Mouse (Mus musculus): ENCODE measurements around the gene Bckdhb. TPM values are rescaled to one million over a fixed set of nuclear protein-coding genes. Genes with fewer than 3 reads are reported as not detected.
"Not testable (repeated sequence)": the region's sequence is repeated elsewhere in the genome, so short reads cannot be mapped to it uniquely, and the experiment has no call there.

The Bckdhb gene
- polyA plus RNA-seq, 1 experiment from 2014 or later = 63.7 TPM

GRCm38 (mm10) chr9:83975811-83976210 is 50.9 kb downstream of the Bckdhb start:
- H3K27me3 ChIP-seq (ENCODE audit: control insufficient read depth, insufficient read depth, low read length) = no peaks in the 10 kb centered on the region
- H3K9me3 ChIP-seq (ENCODE audit: control insufficient read depth, low read length) = no peaks in the 10 kb centered on the region
- whole genome bisulfite sequencing = 96% methylated on average over 2 of the region's 2 CpGs
- no peaks in the 10 kb centered on the region for H3K4me1 ChIP-seq (replicated peaks; ENCODE audit: control insufficient read depth, insufficient read depth, low read length)
- H3K36me3 ChIP-seq (ENCODE audit: control insufficient read depth, insufficient read depth, low read length) = no peaks in the 10 kb centered on the region
- ATAC-seq (replicated peaks; ENCODE audit: low FRiP score) (no peak), DNase-seq (ENCODE audit: low spot score) (no peak)
- no peak overlapping the region for H3K9ac ChIP-seq (ENCODE audit: low read length)
- no peak overlapping the region for H3K4me2 ChIP-seq (ENCODE audit: low read depth, low read length, severe bottlenecking)
- no peak overlapping the region for H3K4me3 ChIP-seq (ENCODE audit: low read depth, low read length)
- H3K27ac ChIP-seq (ENCODE audit: low read depth, low read length) = no peak overlapping the region

GRCm38 (mm10) chr9:83981234-83981633 is 56.3 kb downstream of the Bckdhb start:
- ATAC-seq (replicated peaks; ENCODE audit: low FRiP score) (no peak), DNase-seq (ENCODE audit: low spot score) (no peak)
- no peak overlapping the region for H3K9ac ChIP-seq (ENCODE audit: low read length)
- no peaks in the 10 kb centered on the region for H3K36me3 ChIP-seq (ENCODE audit: control insufficient read depth, insufficient read depth, low read length)
- no peaks in the 10 kb centered on the region for H3K4me1 ChIP-seq (replicated peaks; ENCODE audit: control insufficient read depth, insufficient read depth, low read length)
- H3K27ac ChIP-seq (ENCODE audit: low read depth, low read length) = no peak overlapping the region
- H3K27me3 ChIP-seq (ENCODE audit: control insufficient read depth, insufficient read depth, low read length) = no peaks in the 10 kb centered on the region
- no peaks in the 10 kb centered on the region for H3K9me3 ChIP-seq (ENCODE audit: control insufficient read depth, low read length)
- WGBS = 88% methylated on average over 7 of the region's 7 CpGs
- no peak overlapping the region for H3K4me2 ChIP-seq (ENCODE audit: low read depth, low read length, severe bottlenecking)
- H3K4me3 ChIP-seq (ENCODE audit: low read depth, low read length) = no peak overlapping the region

- DNase-seq (ENCODE audit: low spot score) = no peak
- ATAC-seq (replicated peaks; ENCODE audit: low FRiP score) = no peak
- WGBS = 92% methylated on average over 2 of the region's 2 CpGs
These were observed 84.0 kb downstream of the Bckdhb start for GRCm38 (mm10) chr9:84008961-84009360.

DNA sequence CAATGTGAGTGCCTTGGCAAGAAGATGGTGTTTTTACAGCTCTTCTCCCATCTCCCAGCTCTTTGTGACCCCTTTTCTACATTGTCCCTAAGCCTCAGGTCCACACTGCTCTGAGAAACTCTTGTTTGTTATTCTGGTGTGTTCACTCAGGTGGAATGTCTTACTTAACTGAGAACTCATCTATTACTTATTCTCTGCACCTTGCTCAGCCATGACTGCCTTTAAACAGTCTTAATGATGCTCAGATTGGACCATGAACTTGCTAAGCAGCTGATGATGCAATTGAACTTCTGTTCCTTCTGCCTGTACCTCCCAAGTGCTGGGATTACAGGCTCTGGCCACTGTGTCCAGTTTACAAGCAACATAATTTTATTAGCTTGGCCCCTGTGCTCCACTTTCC is 86.2 kb downstream of the Bckdhb start:
- no peaks in the 10 kb centered on the region for H3K27me3 ChIP-seq (ENCODE audit: control insufficient read depth, insufficient read depth, low read length)
- no peak for ATAC-seq (replicated peaks; ENCODE audit: low FRiP score)
- H3K36me3 ChIP-seq (ENCODE audit: control insufficient read depth, insufficient read depth, low read length) = no peaks in the 10 kb centered on the region
- H3K4me2 ChIP-seq (ENCODE audit: low read depth, low read length, severe bottlenecking) = no peak overlapping the region
- no peak overlapping the region for H3K27ac ChIP-seq (ENCODE audit: low read depth, low read length)
- DNase-seq (ENCODE audit: low spot score) = no peak
- no peaks in the 10 kb centered on the region for H3K4me1 ChIP-seq (replicated peaks; ENCODE audit: control insufficient read depth, insufficient read depth, low read length)
- no peak overlapping the region for H3K4me3 ChIP-seq (ENCODE audit: low read depth, low read length)
- H3K9me3 ChIP-seq (ENCODE audit: control insufficient read depth, low read length) = no peaks in the 10 kb centered on the region
- H3K9ac ChIP-seq (ENCODE audit: low read length) = no peak overlapping the region

More at GRCm38 (mm10) chr9:84008961-84009360, 84.0 kb downstream of the Bckdhb start:
- H3K9me3 ChIP-seq (ENCODE audit: control insufficient read depth, low read length) = no peaks in the 10 kb centered on the region
- H3K36me3 ChIP-seq (ENCODE audit: control insufficient read depth, insufficient read depth, low read length) = no peaks in the 10 kb centered on the region
- H3K4me3 ChIP-seq (ENCODE audit: low read depth, low read length) = no peak overlapping the region
- H3K27ac ChIP-seq (ENCODE audit: low read depth, low read length) = no peak overlapping the region
- no peaks in the 10 kb centered on the region for H3K27me3 ChIP-seq (ENCODE audit: control insufficient read depth, insufficient read depth, low read length)
- no peak overlapping the region for H3K4me2 ChIP-seq (ENCODE audit: low read depth, low read length, severe bottlenecking)
- no peak overlapping the region for H3K9ac ChIP-seq (ENCODE audit: low read length)
- H3K4me1 ChIP-seq (replicated peaks; ENCODE audit: control insufficient read depth, insufficient read depth, low read length) = no peaks in the 10 kb centered on the region

DNA sequence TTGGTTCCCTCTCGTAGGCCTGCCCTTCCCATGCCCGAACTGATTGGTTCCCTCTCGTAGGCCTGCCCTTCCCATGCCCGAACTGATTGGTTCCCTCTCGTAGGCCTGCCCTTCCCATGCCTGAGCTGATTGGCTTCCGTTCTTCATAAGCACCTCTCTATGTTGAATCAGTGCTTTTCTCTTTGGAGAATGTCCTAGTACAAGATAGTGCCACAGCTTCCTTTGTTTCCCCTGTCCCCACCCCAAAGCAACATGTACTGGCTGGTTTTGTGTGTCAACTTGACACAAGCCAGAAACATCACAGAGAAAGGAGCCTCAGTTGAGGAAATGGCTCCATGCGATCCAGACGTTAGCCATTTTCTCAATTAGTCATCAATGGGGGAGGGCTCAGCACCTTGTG is 93.2 kb downstream of the Bckdhb start:
- not testable (repeated sequence) for DNase-seq (ENCODE audit: low spot score); H3K4me3 ChIP-seq (ENCODE audit: low read depth, low read length)

GRCm38 (mm10) chr9:84019627-84020026 is 94.7 kb downstream of the Bckdhb start:
- H3K36me3 ChIP-seq (ENCODE audit: control insufficient read depth, insufficient read depth, low read length) = no peaks in the 10 kb centered on the region
- no peaks in the 10 kb centered on the region for H3K4me1 ChIP-seq (replicated peaks; ENCODE audit: control insufficient read depth, insufficient read depth, low read length)
- 76% methylated on average over 2 of the region's 2 CpGs for WGBS
- H3K27ac ChIP-seq (ENCODE audit: low read depth, low read length) = no peak overlapping the region
- DNase-seq (ENCODE audit: low spot score) (no peak), ATAC-seq (replicated peaks; ENCODE audit: low FRiP score) (peak; percentile 78; the same call in 1 of the 2 replicates)
- H3K4me3 ChIP-seq (ENCODE audit: low read depth, low read length) = no peak overlapping the region
- H3K4me2 ChIP-seq (ENCODE audit: low read depth, low read length, severe bottlenecking) = no peak overlapping the region
- no peaks in the 10 kb centered on the region for H3K27me3 ChIP-seq (ENCODE audit: control insufficient read depth, insufficient read depth, low read length)
- H3K9ac ChIP-seq (ENCODE audit: low read length) = no peak overlapping the region
- no peaks in the 10 kb centered on the region for H3K9me3 ChIP-seq (ENCODE audit: control insufficient read depth, low read length)

More for the DNA sequence above, 93.2 kb downstream of the Bckdhb start:
- H3K9ac ChIP-seq (ENCODE audit: low read length); H3K9me3 ChIP-seq (ENCODE audit: control insufficient read depth, low read length); H3K27ac ChIP-seq (ENCODE audit: low read depth, low read length); H3K4me2 ChIP-seq (ENCODE audit: low read depth, low read length, severe bottlenecking); H3K4me1 ChIP-seq (replicated peaks; ENCODE audit: control insufficient read depth, insufficient read depth, low read length); ATAC-seq (replicated peaks; ENCODE audit: low FRiP score); H3K27me3 ChIP-seq (ENCODE audit: control insufficient read depth, insufficient read depth, low read length); H3K36me3 ChIP-seq (ENCODE audit: control insufficient read depth, insufficient read depth, low read length): not testable (repeated sequence)
- WGBS = 92% methylated on average over 8 of the region's 8 CpGs

GRCm38 (mm10) chr9:84021189-84021588 is 96.2 kb downstream of the Bckdhb start:
- Histone ChIP-seq H3K4me2 (ENCODE audit: low read depth, low read length, severe bottlenecking) (no peak overlapping the region), H3K36me3 (ENCODE audit: control insufficient read depth, insufficient read depth, low read length) (no peaks in the 10 kb centered on the region), H3K27ac (ENCODE audit: low read depth, low read length) (no peak overlapping the region), H3K9ac (ENCODE audit: low read length) (no peak overlapping the region), H3K4me1 (replicated peaks; ENCODE audit: control insufficient read depth, insufficient read depth, low read length) (no peaks in the 10 kb centered on the region), H3K9me3 (ENCODE audit: control insufficient read depth, low read length) (no peaks in the 10 kb centered on the region), H3K27me3 (ENCODE audit: control insufficient read depth, insufficient read depth, low read length) (no peaks in the 10 kb centered on the region), H3K4me3 (ENCODE audit: low read depth, low read length) (no peak overlapping the region)
- DNase-seq (ENCODE audit: low spot score) (no peak), ATAC-seq (replicated peaks; ENCODE audit: low FRiP score) (no peak)
- WGBS = 84% methylated on average over 6 of the region's 6 CpGs

- H3K9me3 ChIP-seq (ENCODE audit: control insufficient read depth, low read length) = no peaks in the 10 kb centered on the region
- peaks cover 3% of the 10 kb centered on the region; the same call in 1 of the 2 replicates for H3K4me1 ChIP-seq (replicated peaks; ENCODE audit: control insufficient read depth, insufficient read depth, low read length)
- H3K36me3 ChIP-seq (ENCODE audit: control insufficient read depth, insufficient read depth, low read length) = no peaks in the 10 kb centered on the region
- H3K27ac ChIP-seq (ENCODE audit: low read depth, low read length) = no peak overlapping the region
- ATAC-seq (replicated peaks; ENCODE audit: low FRiP score) (no peak), DNase-seq (ENCODE audit: low spot score) (no peak)
- no peak overlapping the region for H3K4me2 ChIP-seq (ENCODE audit: low read depth, low read length, severe bottlenecking)
- H3K9ac ChIP-seq (ENCODE audit: low read length) = no peak overlapping the region
- H3K4me3 ChIP-seq (ENCODE audit: low read depth, low read length) = no peak overlapping the region
- 85% methylated on average over 2 of the region's 2 CpGs for WGBS
- H3K27me3 ChIP-seq (ENCODE audit: control insufficient read depth, insufficient read depth, low read length) = no peaks in the 10 kb centered on the region
These were observed 103.2 kb downstream of the Bckdhb start for GRCm38 (mm10) chr9:84028120-84028519.

DNA sequence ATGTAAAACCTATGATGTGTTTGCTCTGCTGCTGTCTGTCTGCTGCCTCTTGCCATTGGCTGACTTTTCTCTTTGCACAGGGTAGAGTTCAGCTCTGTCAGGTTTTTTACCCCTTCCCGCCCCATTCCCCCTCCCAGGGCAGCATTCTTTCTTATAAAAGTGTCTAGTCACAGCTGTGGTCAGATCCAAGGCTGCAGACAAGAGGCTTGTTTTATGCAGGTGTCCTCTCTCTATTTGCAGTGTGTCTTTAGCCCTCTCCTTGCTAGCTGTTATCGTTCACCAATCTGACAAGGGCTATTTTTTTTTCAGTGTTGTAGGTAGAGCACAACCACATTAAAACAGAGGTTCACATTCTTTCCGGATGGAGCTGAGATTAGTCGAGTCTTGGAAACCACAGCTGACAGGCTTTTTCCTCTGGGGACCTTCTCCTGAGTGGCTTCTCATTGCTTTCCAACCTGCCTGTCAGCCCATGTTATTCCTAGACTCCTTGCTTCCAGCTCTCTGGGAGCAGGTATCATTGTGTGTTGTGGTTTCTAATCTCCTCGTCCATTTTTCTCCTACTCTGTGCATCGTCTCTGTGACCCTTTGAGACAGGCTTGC is 105.8 kb downstream of the Bckdhb start:
- peaks cover 4% of the 10 kb centered on the region; the same call in 1 of the 2 replicates for H3K4me1 ChIP-seq (replicated peaks; ENCODE audit: control insufficient read depth, insufficient read depth, low read length)
- H3K36me3 ChIP-seq (ENCODE audit: control insufficient read depth, insufficient read depth, low read length) = no peaks in the 10 kb centered on the region
- no peak overlapping the region for H3K27ac ChIP-seq (ENCODE audit: low read depth, low read length)
- no peak overlapping the region for H3K4me3 ChIP-seq (ENCODE audit: low read depth, low read length)
- WGBS = 75% methylated on average over 6 of the region's 6 CpGs
- H3K9me3 ChIP-seq (ENCODE audit: control insufficient read depth, low read length) = no peaks in the 10 kb centered on the region
- H3K27me3 ChIP-seq (ENCODE audit: control insufficient read depth, insufficient read depth, low read length) = no peaks in the 10 kb centered on the region
- no peak overlapping the region for H3K9ac ChIP-seq (ENCODE audit: low read length)
- no peak overlapping the region for H3K4me2 ChIP-seq (ENCODE audit: low read depth, low read length, severe bottlenecking)
- DNase-seq (ENCODE audit: low spot score) (no peak), ATAC-seq (replicated peaks; ENCODE audit: low FRiP score) (no peak)

All from forebrain, embryonic 11.5 days (tissue).